Mouse (Mus musculus) 3T3-L1 (cell line): ENCODE data around the gene L3mbtl1.

Source experiments
- DNase-seq: peaks from one replicate; pipeline ENCODE4 v3.0.0-alpha.2; 2015; ENCODE audit warnings: low read depth, low spot score

The L3mbtl1 gene

GRCm38 (mm10) chr2:162943931-162944330 lies 659 bp downstream of the L3mbtl1 start:
- DNase-seq: no peak

GRCm38 (mm10) chr2:162946964-162947363 lies 3.7 kb downstream of the L3mbtl1 start:
- DNase-seq: no peak

GRCm38 (mm10) chr2:162947736-162948135 lies 4.5 kb downstream of the L3mbtl1 start:
- no peak for DNase-seq

GRCm38 (mm10) chr2:162948221-162948620 lies 4.9 kb downstream of the L3mbtl1 start:
- no peak for DNase-seq

- no peak for DNase-seq
Observed at GRCm38 (mm10) chr2:162950776-162951175, 7.5 kb downstream of the L3mbtl1 start.

GRCm38 (mm10) chr2:162956843-162957242 lies 13.6 kb downstream of the L3mbtl1 start:
- DNase-seq: no peak

- peak; percentile 72 for DNase-seq
Observed at GRCm38 (mm10) chr2:162961321-162961720, 18.0 kb downstream of the L3mbtl1 start.

- no peak for DNase-seq
Observed at GRCm38 (mm10) chr2:162966734-162967133, 23.5 kb downstream of the L3mbtl1 start.

- peak; percentile 67 for DNase-seq
Observed at GRCm38 (mm10) chr2:162968357-162968756, 25.1 kb downstream of the L3mbtl1 start.

GRCm38 (mm10) chr2:162969101-162969500 lies 25.8 kb downstream of the L3mbtl1 start:
- DNase-seq: peak; percentile 25

- DNase-seq: no peak
Observed at GRCm38 (mm10) chr2:162970896-162971295, 27.6 kb downstream of the L3mbtl1 start.

GRCm38 (mm10) chr2:162972752-162973151 lies 29.5 kb downstream of the L3mbtl1 start:
- peak; percentile 52 for DNase-seq

GRCm38 (mm10) chr2:162973206-162973605 lies 29.9 kb downstream of the L3mbtl1 start:
- DNase-seq: no peak

GRCm38 (mm10) chr2:162973637-162974036 lies 30.4 kb downstream of the L3mbtl1 start:
- DNase-seq: peak; percentile 88

- peak; percentile 49 for DNase-seq
Observed at GRCm38 (mm10) chr2:162975157-162975775, 32.0 kb downstream of the L3mbtl1 start.

GRCm38 (mm10) chr2:162976001-162976400 lies 32.7 kb downstream of the L3mbtl1 start:
- DNase-seq: peak; percentile 46

GRCm38 (mm10) chr2:162984381-162984780 lies 41.1 kb downstream of the L3mbtl1 start:
- DNase-seq: no peak

GRCm38 (mm10) chr2:162985923-162986322 lies 42.7 kb downstream of the L3mbtl1 start:
- DNase-seq: peak; percentile 78

- peak; percentile 49 for DNase-seq
Observed at GRCm38 (mm10) chr2:162986764-162987163, 43.5 kb downstream of the L3mbtl1 start.

- peak; percentile 70 for DNase-seq
Observed at GRCm38 (mm10) chr2:162987218-162987617, 43.9 kb downstream of the L3mbtl1 start, which contains the start of gene Sgk2. Gene Sgk2 (plus strand): TSS chr2:162987330.

GRCm38 (mm10) chr2:162988235-162988634 lies 45.0 kb downstream of the L3mbtl1 start:
- no peak for DNase-seq

- no peak for DNase-seq
Observed at GRCm38 (mm10) chr2:162991394-162992083, 48.3 kb downstream of the L3mbtl1 start.

GRCm38 (mm10) chr2:162992084-162992437 lies 48.8 kb downstream of the L3mbtl1 start:
- no peak for DNase-seq
